Mouse (Mus musculus): Measurements from ENCODE around the gene Bcl6. TPM values are rescaled to one million over a fixed set of nuclear protein-coding genes. Genes with fewer than 3 reads are reported as not detected.

The Bcl6 gene
- polyA plus RNA-seq, 1 experiment from 2014 or later, result 1.2 TPM

GRCm38 (mm10) chr16:23990161-23990970, 1.7 kb upstream of the Bcl6 start:
- Histone ChIP-seq H3K36me3 (ENCODE audit: insufficient read depth) (no peaks in the 10 kb centered on the region), H3K4me2 (peak overlapping the region; percentile 93), H3K27me3 (ENCODE audit: insufficient read depth, low read length) (peaks cover 10% of the 10 kb centered on the region; the same call in 1 of the 2 replicates), H3K9ac (peak overlapping the region; percentile 84), H3K4me1 (ENCODE audit: insufficient read depth) (no peaks in the 10 kb centered on the region; the same call in 1 of the 2 replicates), H3K9me3 (ENCODE audit: low read depth, low read length) (no peaks in the 10 kb centered on the region), H3K27ac (ENCODE audit: low read depth) (no peak overlapping the region), H3K4me3 (ENCODE audit: low read depth, low read length) (peak overlapping the region; percentile 75)
- no peak for ATAC-seq (ENCODE audit: insufficient read depth)
- TF ChIP-seq CTCF (IDR thresholded peaks at IDR 0.05; ENCODE audit: low read depth), result no peak
- 44% methylated on average over 11 of the region's 11 CpGs for WGBS
- DNase-seq, result no peak

- Histone ChIP-seq H3K9ac (peak overlapping the region; percentile 84), H3K9me3 (ENCODE audit: low read depth, low read length) (no peaks in the 10 kb centered on the region), H3K27me3 (ENCODE audit: insufficient read depth, low read length) (peaks cover 10% of the 10 kb centered on the region; the same call in 1 of the 2 replicates), H3K4me1 (ENCODE audit: insufficient read depth) (peaks cover 4% of the 10 kb centered on the region; the same call in 1 of the 2 replicates), H3K27ac (ENCODE audit: low read depth) (peak overlapping the region; percentile 98), H3K4me2 (peak overlapping the region; percentile 93), H3K36me3 (ENCODE audit: insufficient read depth) (no peaks in the 10 kb centered on the region), H3K4me3 (ENCODE audit: low read depth, low read length) (peak overlapping the region; percentile 75)
- no peak for TF ChIP-seq CTCF (IDR thresholded peaks at IDR 0.05; ENCODE audit: low read depth)
- DNase-seq (peak; percentile 66), ATAC-seq (ENCODE audit: insufficient read depth) (no peak)
- WGBS, result 5% methylated on average over 25 of the region's 25 CpGs
Observed at GRCm38 (mm10) chr16:23989209-23990160, 833 bp upstream of the Bcl6 start.

GRCm38 (mm10) chr16:23988157-23988465, 541 bp downstream of the Bcl6 start:
- Histone ChIP-seq H3K9me3 (ENCODE audit: low read depth, low read length) (no peaks in the 10 kb centered on the region), H3K27me3 (ENCODE audit: insufficient read depth, low read length) (peaks cover 10% of the 10 kb centered on the region; the same call in 1 of the 2 replicates), H3K4me3 (ENCODE audit: low read depth, low read length) (peak overlapping the region; percentile 75), H3K9ac (peak overlapping the region; percentile 84), H3K27ac (ENCODE audit: low read depth) (peak overlapping the region; percentile 98), H3K4me1 (ENCODE audit: insufficient read depth) (peaks cover 4% of the 10 kb centered on the region; the same call in 1 of the 2 replicates), H3K4me2 (peak overlapping the region; percentile 93), H3K36me3 (ENCODE audit: insufficient read depth) (no peaks in the 10 kb centered on the region)
- DNase-seq, result no peak
- TF ChIP-seq CTCF (IDR thresholded peaks at IDR 0.05; ENCODE audit: low read depth), result no peak
- no peak for ATAC-seq (ENCODE audit: insufficient read depth)
- under 1% methylated on average over 13 of the region's 13 CpGs for WGBS

- DNase-seq (peak; percentile 71), ATAC-seq (ENCODE audit: insufficient read depth) (peak; percentile 13; the same call in 1 of the 2 replicates)
- peak overlapping the region; percentile 84 for H3K9ac ChIP-seq
- WGBS, result under 1% methylated on average over 64 of the region's 64 CpGs
- TF ChIP-seq CTCF (IDR thresholded peaks at IDR 0.05; ENCODE audit: low read depth), result no peak
- H3K27me3 ChIP-seq (ENCODE audit: insufficient read depth, low read length), result peaks cover 10% of the 10 kb centered on the region; the same call in 1 of the 2 replicates
- H3K4me3 ChIP-seq (ENCODE audit: low read depth, low read length), result peak overlapping the region; percentile 75
- no peaks in the 10 kb centered on the region for H3K9me3 ChIP-seq (ENCODE audit: low read depth, low read length)
- H3K4me1 ChIP-seq (ENCODE audit: insufficient read depth), result peaks cover 4% of the 10 kb centered on the region; the same call in 1 of the 2 replicates
- peak overlapping the region; percentile 98 for H3K27ac ChIP-seq (ENCODE audit: low read depth)
- H3K4me2 ChIP-seq, result peak overlapping the region; percentile 93
- H3K36me3 ChIP-seq (ENCODE audit: insufficient read depth), result no peaks in the 10 kb centered on the region
Observed at GRCm38 (mm10) chr16:23987341-23988156, 1.1 kb downstream of the Bcl6 start.

GRCm38 (mm10) chr16:23986871-23987270, 1.8 kb downstream of the Bcl6 start:
- Histone ChIP-seq H3K4me3 (ENCODE audit: low read depth, low read length) (peak overlapping the region; percentile 75), H3K4me2 (peak overlapping the region; percentile 93), H3K36me3 (ENCODE audit: insufficient read depth) (no peaks in the 10 kb centered on the region), H3K27ac (ENCODE audit: low read depth) (no peak overlapping the region), H3K9me3 (ENCODE audit: low read depth, low read length) (no peaks in the 10 kb centered on the region), H3K4me1 (ENCODE audit: insufficient read depth) (peaks cover 4% of the 10 kb centered on the region; the same call in 1 of the 2 replicates), H3K9ac (peak overlapping the region; percentile 84), H3K27me3 (ENCODE audit: insufficient read depth, low read length) (peaks cover 13% of the 10 kb centered on the region; the same call in 1 of the 2 replicates)
- DNase-seq (peak; percentile 35), ATAC-seq (ENCODE audit: insufficient read depth) (no peak)
- WGBS, result 1% methylated on average over 17 of the region's 17 CpGs
- TF ChIP-seq CTCF (IDR thresholded peaks at IDR 0.05; ENCODE audit: low read depth), result no peak

- H3K4me1 ChIP-seq (ENCODE audit: insufficient read depth), result peaks cover 4% of the 10 kb centered on the region; the same call in 1 of the 2 replicates
- peak overlapping the region; percentile 75 for H3K4me3 ChIP-seq (ENCODE audit: low read depth, low read length)
- H3K27ac ChIP-seq (ENCODE audit: low read depth), result no peak overlapping the region
- no peak overlapping the region for H3K9ac ChIP-seq
- TF ChIP-seq CTCF (IDR thresholded peaks at IDR 0.05; ENCODE audit: low read depth), result no peak
- 7% methylated on average over 3 of the region's 3 CpGs for WGBS
- no peak for DNase-seq
- no peaks in the 10 kb centered on the region for H3K9me3 ChIP-seq (ENCODE audit: low read depth, low read length)
- no peaks in the 10 kb centered on the region for H3K36me3 ChIP-seq (ENCODE audit: insufficient read depth)
- no peak for ATAC-seq (ENCODE audit: insufficient read depth)
- H3K4me2 ChIP-seq, result peak overlapping the region; percentile 93
- peaks cover 19% of the 10 kb centered on the region for H3K27me3 ChIP-seq (ENCODE audit: insufficient read depth, low read length)
Observed at GRCm38 (mm10) chr16:23986176-23986575, 2.5 kb downstream of the Bcl6 start.

Measured in lung, embryonic 14.5 days (tissue).